Mouse (Mus musculus) regulatory T cell (primary cell): Measurements from ENCODE around the gene Gja5.
"Not testable (repeated sequence)": the region's sequence is repeated elsewhere in the genome, so short reads cannot be mapped to it uniquely, and the experiment has no call there.

Source experiments
- in situ Hi-C: fragments of 300-600 bp; cut with MboI, MseI; formaldehyde crosslinking; loops from one replicate; pipeline ENCODE4 v1.15.1; 2025; ENCODE audit warnings: high pct_unique_total_duplicates

Gja5 gene

DNA sequence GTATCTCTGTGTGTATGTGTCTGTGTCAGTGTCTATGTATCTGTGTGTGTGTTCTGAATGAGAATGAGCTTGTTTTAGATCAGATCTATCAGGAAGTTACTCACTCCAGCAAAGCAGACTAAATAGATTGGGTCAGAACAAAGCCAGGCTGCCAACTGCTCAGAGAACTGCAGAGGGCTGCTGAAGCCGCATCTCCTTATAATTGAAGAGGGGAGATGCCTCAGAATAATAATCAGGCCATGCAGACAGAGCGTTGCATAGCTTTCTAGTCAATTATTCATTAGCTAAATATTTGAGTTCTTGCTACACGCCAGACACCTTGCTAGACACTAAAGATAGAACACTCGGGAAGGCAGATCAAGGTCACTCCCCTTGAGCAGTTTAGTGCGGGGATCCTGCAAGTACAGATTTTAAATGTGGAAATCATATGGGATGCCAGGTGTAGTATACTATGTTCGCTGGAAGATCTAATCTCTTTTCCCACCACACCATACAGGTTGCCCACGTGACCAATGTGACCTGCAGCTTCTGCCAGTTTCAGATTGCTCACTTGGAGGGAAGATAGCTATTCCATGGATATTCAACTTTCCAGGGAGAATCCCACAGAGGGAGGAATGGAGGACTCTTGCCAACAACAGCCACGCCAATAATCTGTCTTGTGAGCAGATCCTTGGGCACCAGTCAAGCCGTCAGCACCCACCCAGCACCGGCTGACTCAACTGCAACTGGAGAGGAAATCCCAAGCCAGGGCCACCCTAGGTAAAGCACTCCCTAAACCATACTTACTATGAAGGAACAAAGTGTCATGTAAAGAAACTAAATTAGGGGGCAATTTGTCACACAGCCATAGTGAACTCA lies 196.5 kb downstream of the Gja5 start:
- in situ Hi-C loops: no loop called here

GRCm38 (mm10) chr3:97103946-97104345 lies 199.5 kb downstream of the Gja5 start:
- in situ Hi-C loops: not testable (repeated sequence)

- in situ Hi-C loops: no loop called here
These were observed 200.4 kb downstream of the Gja5 start for GRCm38 (mm10) chr3:97104696-97105430.

DNA sequence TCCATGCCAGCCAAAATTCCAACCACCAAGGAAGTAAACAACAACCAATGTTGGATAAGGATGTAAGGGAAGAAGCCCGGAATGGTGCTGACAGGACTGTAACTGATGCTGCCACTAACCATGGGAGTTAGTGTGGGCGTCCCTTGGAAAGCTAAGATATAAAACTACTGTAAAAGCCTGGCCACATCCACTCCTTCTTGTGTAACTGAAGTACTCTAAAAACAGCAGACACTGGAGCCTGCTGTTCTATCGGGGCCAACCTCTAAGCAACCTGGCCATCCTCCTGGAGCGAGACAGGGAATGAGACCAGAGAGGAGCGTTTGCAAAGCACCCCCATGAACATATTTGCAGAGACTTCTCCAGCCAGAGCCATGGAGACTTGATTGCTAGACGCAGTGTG lies 213.0 kb downstream of the Gja5 start:
- in situ Hi-C loops: no loop called here

DNA sequence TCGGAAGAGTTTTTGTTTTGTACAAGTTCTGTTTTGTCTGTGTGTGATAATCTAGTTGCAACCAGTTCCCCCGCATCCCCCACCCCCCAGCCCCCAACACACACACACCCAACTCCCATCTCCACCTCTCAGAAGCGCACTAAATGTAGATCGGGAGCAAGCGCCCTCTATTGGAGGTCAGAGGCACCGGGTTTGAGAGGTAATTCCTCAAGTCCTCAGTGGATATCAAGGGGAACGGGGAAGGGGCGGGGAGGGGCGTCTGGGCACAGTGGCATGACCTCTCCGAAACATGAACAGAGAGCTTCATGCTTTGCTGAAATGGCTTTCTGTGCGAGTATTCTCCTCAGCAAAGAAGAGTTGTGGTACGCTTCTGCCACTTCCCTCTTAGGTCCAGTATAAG lies 213.8 kb downstream of the Gja5 start:
- in situ Hi-C loops: no loop called here

DNA sequence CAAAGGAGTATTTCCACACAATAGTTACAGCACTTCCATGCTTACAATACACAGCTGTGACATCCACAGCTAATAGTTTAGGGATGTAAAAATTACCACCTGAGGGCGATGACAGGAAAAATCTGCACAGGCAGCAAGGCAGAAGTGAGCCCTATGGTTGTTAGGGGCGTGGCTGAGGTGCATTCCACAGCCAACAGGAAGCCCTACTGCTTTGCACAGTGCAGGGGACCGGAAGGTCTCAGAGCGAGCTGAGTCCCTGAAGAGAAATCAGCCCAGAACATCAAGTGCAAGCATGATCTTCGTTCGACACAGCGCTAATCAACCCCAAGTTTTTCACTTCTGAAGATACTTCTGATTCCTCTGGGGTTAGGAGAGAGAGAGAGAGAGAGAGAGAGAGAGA lies 219.7 kb downstream of the Gja5 start:
- in situ Hi-C loops: no loop called here
